Mouse (Mus musculus) E14TG2a.4 (cell line): ENCODE results near the gene Traf4.

Experiments
- CTCF ChIP-seq: conservative IDR thresholded peaks from 2 replicates; pipeline ENCODE4 v1.5.1; 2014; ENCODE audit warnings: low read length
- NANOG ChIP-seq: IDR thresholded peaks from 2 replicates; pipeline ENCODE4 v1.6.1; 2014; ENCODE audit warnings: borderline replicate concordance, low read length, mixed read lengths
- POU5F1 ChIP-seq: IDR thresholded peaks from 2 replicates; pipeline ENCODE4 v1.6.1; 2014; ENCODE audit warnings: low read length, borderline replicate concordance

GRCm38 (mm10) chr11:78119898-78120297 lies 45.5 kb downstream of the Traf4 start:
- TF ChIP-seq CTCF (no peak), NANOG (no peak), POU5F1 (no peak)
